Mouse (Mus musculus) liver, embryonic 11.5 days (tissue): Measurements from ENCODE around the gene Gid4. TPM values are rescaled to one million over a fixed set of nuclear protein-coding genes. Genes with fewer than 3 reads are reported as not detected.
"Not testable (repeated sequence)": the region's sequence is repeated elsewhere in the genome, so short reads cannot be mapped to it uniquely, and the experiment has no call there.

Experiments used
- ATAC-seq: fragments of 200-750 bp; cut with Nextera tagmentation; replicated peaks from 2 replicates; pipeline ENCODE4 v1.8.0; 2017; ENCODE audit warnings: moderate number of reproducible peaks, mild to moderate bottlenecking, moderate TSS enrichment, moderate library complexity; ENCODE audit not compliant: low FRiP score
- DNase-seq: peaks from one replicate; pipeline ENCODE4 v3.0.0-alpha.2; 2017; ENCODE audit warnings: low spot score
- H3K27ac ChIP-seq: fragments of 300-500 bp; sonication (generic); 2 replicates; pipeline ENCODE4 v1.5.1; 2014; ENCODE audit warnings: mild to moderate bottlenecking, low read depth, low read length, control low read depth
- H3K27me3 ChIP-seq: fragments of 300-500 bp; sonication (generic); replicated peaks from 2 replicates; pipeline ENCODE4 v1.6.1; 2014; ENCODE audit warnings: low read length, mixed read lengths; ENCODE audit not compliant: control insufficient read depth, insufficient read depth
- H3K36me3 ChIP-seq: fragments of 300-500 bp; sonication (generic); 2 replicates; pipeline ENCODE4 v1.6.1; 2014; ENCODE audit warnings: mild to moderate bottlenecking, low read length, moderate library complexity, mixed read lengths; ENCODE audit not compliant: control insufficient read depth, insufficient read depth
- H3K4me1 ChIP-seq: fragments of 300-500 bp; sonication (generic); replicated peaks from 2 replicates; pipeline ENCODE4 v1.6.1; 2014; ENCODE audit warnings: low read length, mixed read lengths; ENCODE audit not compliant: control insufficient read depth, insufficient read depth
- H3K4me2 ChIP-seq: fragments of 300-500 bp; sonication (generic); 2 replicates; pipeline ENCODE4 v1.6.1; 2014; ENCODE audit warnings: mild to moderate bottlenecking, control low read depth, moderate library complexity
- H3K4me3 ChIP-seq: fragments of 300-500 bp; sonication (generic); 2 replicates; pipeline ENCODE4 v1.5.1; 2014; ENCODE audit warnings: low read depth, low read length, control low read depth
- H3K9ac ChIP-seq: fragments of 300-500 bp; sonication (generic); 2 replicates; pipeline ENCODE4 v1.6.1; 2014; ENCODE audit warnings: low read depth, low read length, control low read depth
- H3K9me3 ChIP-seq: fragments of 300-500 bp; sonication (generic); 2 replicates; pipeline ENCODE4 v1.6.1; 2016; ENCODE audit warnings: low read length, inconsistent platforms, mixed read lengths; ENCODE audit not compliant: control insufficient read depth
- WGBS: fragments of 180-500 bp; shearing (Covaris S2); extraction: QIAGEN DNeasy Blood & Tissue Kit; methylation state at CpG from one replicate; pipeline ENCODE4 v1.1.7; 2014; 5-methylcytosine and 5-hydroxymethylcytosine counted together
- polyA plus RNA-seq: library from polyadenylated mRNA; unstranded; fragments of >200 nt; fragmentation: Nextera tagmentation; extraction: Ambion mirVana; gene quantifications from 2 replicates; pipeline ENCODE4 v1.2.1, GENCODE M21; 2014

The Gid4 gene
- polyA plus RNA-seq, 1 experiment from 2014 or later: 24.7 TPM

DNA sequence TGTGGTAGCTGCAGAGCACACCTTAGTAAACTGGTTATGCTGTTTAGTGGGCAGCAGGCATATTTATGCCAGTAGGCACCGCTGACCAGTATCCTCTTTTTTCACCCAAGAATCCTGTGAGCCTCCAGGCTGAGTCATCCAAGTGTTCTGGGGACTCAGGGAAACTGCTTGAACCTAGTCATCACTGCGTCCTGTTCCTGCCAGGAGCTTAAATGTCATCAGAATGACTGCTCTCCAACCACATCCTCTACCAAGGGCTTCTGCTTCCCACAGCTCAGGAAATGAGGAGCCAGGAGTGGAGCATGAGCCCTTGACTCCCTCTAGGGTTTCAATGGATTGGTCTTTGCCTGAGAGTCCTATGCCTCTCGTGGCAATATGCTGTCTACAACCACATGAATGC, 19.7 kb downstream of the Gid4 start:
- Histone ChIP-seq H3K27me3 (no peaks in the 10 kb centered on the region), H3K9me3 (no peaks in the 10 kb centered on the region), H3K4me3 (no peak overlapping the region), H3K4me1 (no peaks in the 10 kb centered on the region; the same call in 1 of the 2 replicates), H3K9ac (no peak overlapping the region), H3K27ac (no peak overlapping the region), H3K36me3 (peaks cover 20% of the 10 kb centered on the region), H3K4me2 (no peak overlapping the region)
- ATAC-seq (no peak), DNase-seq (no peak)
- 70% methylated on average over 3 of the region's 3 CpGs for WGBS

DNA sequence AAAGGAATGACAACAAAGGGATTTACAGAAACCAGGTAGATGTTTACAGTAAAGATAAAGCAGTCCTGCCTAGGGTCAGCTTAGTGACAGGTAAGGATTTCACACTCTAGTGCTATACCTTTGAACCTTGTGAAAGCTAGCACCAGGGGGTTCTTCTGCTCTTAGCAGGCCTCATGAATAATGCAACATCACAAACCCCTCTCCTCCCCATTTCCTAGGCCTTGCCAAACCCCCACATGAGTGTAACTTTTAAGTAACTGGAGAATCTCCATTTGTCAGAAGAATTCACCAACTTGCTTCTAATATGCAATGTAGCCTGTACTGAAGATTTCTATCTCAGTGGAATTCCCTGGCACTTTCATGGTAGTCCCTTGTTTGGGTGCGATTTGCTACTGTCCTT, 22.7 kb downstream of the Gid4 start:
- not testable (repeated sequence) for H3K9me3 ChIP-seq, H3K27ac ChIP-seq, H3K4me1 ChIP-seq, H3K9ac ChIP-seq, H3K4me2 ChIP-seq, H3K4me3 ChIP-seq, ATAC-seq, H3K27me3 ChIP-seq, DNase-seq
- H3K36me3 ChIP-seq: peaks cover 11% of the 10 kb centered on the region
- WGBS: 41% methylated on average over 1 of the region's 1 CpGs

DNA sequence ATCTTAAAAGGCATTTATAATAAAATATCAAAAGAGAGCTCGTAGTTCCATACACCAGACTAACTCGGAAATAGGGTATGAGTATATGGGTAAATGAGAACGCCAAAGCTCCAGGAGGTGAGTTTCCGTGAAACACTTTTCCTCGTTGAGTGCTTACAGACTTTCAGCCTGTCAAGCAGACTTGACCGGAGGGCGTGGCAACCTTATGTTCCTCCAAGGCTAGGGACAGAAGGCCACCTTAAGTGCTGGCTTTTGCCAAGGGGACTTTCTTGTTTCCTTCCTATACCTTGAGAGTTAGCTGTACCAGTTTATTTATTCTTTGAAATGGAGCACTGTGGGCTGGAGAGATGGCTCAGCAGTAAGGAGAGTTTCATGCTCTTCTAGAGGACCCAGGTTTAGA, 23.2 kb downstream of the Gid4 start:
- ATAC-seq (no peak), DNase-seq (no peak)
- H3K4me3 ChIP-seq: no peak overlapping the region
- no peaks in the 10 kb centered on the region for H3K9me3 ChIP-seq
- no peak overlapping the region for H3K27ac ChIP-seq
- H3K36me3 ChIP-seq: peaks cover 7% of the 10 kb centered on the region
- no peak overlapping the region for H3K9ac ChIP-seq
- no peaks in the 10 kb centered on the region for H3K27me3 ChIP-seq
- WGBS: 60% methylated on average over 7 of the region's 7 CpGs
- H3K4me1 ChIP-seq: no peaks in the 10 kb centered on the region
- no peak overlapping the region for H3K4me2 ChIP-seq

DNA sequence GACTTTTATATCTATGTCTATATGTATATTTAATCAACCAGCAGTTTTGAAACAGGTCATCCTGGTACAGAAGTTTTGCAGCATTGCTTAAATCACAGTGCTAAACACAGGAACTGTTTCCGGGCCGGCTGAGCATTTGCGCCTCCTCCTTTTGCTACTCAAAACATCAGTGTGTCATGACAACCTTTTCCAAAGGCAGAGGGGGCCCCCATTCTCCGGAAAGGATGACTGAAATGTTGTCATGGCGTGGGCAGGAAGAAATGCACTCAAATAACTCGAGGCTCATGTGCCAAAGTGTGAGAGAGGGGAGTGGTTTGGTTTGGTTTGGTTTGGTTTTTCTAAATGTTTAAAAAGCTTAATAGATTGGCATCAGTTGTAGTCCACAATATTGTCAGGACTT, 26.0 kb downstream of the Gid4 start:
- Histone ChIP-seq H3K27me3 (no peaks in the 10 kb centered on the region), H3K4me3 (no peak overlapping the region), H3K4me1 (no peaks in the 10 kb centered on the region), H3K36me3 (peaks cover 6% of the 10 kb centered on the region), H3K9me3 (no peaks in the 10 kb centered on the region), H3K27ac (no peak overlapping the region), H3K4me2 (no peak overlapping the region), H3K9ac (no peak overlapping the region)
- WGBS: 85% methylated on average over 6 of the region's 6 CpGs
- no peak for ATAC-seq
- DNase-seq: no peak

DNA sequence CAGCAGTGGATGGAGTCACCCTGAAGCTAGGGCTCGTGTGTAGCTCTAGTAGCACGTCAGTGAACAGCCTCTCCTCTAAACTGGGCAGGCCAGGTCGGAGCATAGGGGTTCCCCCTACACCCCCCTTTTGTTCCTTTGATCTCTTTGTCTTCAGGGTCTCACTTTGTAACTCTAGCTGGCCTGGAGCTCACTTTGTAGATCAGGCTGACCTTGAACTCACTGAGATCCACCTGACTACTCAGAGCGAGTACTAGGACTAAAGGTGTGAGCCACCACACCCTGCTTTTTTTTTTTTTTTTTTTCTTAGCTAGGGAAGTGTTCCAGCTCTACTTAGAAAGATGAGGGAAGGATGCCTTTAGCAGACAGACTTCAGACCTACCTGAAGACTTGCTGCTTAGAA, 27.1 kb downstream of the Gid4 start:
- H3K9me3 ChIP-seq: no peaks in the 10 kb centered on the region
- DNase-seq (no peak), ATAC-seq (no peak)
- 83% methylated on average over 4 of the region's 4 CpGs for WGBS
- H3K4me2 ChIP-seq: no peak overlapping the region
- H3K27me3 ChIP-seq: no peaks in the 10 kb centered on the region
- H3K36me3 ChIP-seq: peaks cover 5% of the 10 kb centered on the region; the same call in 1 of the 2 replicates
- H3K4me3 ChIP-seq: no peak overlapping the region
- H3K4me1 ChIP-seq: no peaks in the 10 kb centered on the region
- no peak overlapping the region for H3K9ac ChIP-seq
- no peak overlapping the region for H3K27ac ChIP-seq

DNA sequence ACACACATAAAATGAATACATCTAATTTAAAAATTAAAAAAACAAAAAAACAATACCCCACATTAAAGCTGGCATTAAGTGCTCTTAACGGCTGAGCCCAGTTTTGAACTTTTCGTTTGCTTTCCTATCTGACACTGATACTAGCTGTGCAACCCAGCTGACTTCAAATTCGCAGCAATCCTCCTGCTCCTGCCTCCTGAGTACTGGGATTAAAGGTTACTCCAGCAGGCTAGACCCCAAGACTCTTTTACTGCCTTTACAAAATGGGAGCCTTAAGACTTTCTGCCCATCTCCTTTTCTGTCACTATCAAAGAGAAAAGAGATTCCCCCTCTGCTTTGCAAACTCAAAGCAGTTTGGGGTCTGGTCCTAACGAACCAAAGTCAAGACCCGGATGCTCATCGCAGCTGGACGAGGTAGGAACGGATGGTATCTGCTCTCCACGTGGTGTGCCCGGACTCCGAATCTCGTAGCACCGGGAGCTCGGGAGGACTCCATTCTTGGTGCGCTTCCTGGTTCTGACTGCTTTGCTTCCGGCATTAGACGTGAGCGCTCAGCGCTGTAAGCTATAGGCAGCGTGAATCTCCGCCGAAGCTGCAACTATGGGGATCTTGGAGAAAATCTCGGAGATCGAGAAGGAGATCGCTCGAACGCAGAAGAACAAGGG, 37.3 kb downstream of the Gid4 start, which contains the start of gene Drg2:
Gene Drg2 (plus strand): TSS at position 512 of the 665 bp plus-strand sequence.
- Histone ChIP-seq H3K4me2 (peak within 1 kb of the TSS; percentile 68), H3K27ac (peak within 1 kb of the TSS; percentile 26; the same call in 1 of the 2 replicates), H3K4me1 (peaks cover 9% of the 10 kb centered on the region; the same call in 1 of the 2 replicates), H3K9ac (peak within 1 kb of the TSS; percentile 79), H3K36me3 (peaks cover 12% of the 10 kb centered on the region), H3K4me3 (peak within 1 kb of the TSS; percentile 71), H3K9me3 (no peaks in the 10 kb centered on the region), H3K27me3 (no peaks in the 10 kb centered on the region)
- DNase-seq: peak; percentile 89
- WGBS: 4% methylated on average over 27 of the region's 27 CpGs
- ATAC-seq: peak; percentile 94

DNA sequence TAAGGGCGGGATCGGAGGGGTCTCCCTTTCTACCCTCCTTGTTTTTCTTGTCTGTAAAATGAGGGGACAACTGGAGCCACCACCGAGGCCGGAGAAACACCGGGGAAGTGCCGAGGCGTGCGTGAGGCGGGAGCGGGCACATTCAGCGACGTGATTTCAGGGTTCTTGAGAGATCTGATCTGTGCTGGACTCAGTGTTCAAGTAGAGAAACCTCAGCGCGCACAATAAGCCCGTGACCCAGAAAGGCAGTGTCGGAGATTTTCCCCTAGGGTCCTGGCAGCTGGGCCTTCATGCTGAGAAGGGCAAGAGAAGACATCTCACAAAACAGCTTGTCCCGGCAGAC, 37.8 kb downstream of the Gid4 start:
- peak overlapping the region; percentile 68 for H3K4me2 ChIP-seq
- no peak for DNase-seq
- peak; percentile 26; the same call in 1 of the 2 replicates for ATAC-seq
- peak overlapping the region; percentile 79 for H3K9ac ChIP-seq
- peaks cover 9% of the 10 kb centered on the region; the same call in 1 of the 2 replicates for H3K4me1 ChIP-seq
- H3K4me3 ChIP-seq: peak overlapping the region; percentile 71
- peaks cover 15% of the 10 kb centered on the region for H3K36me3 ChIP-seq
- no peaks in the 10 kb centered on the region for H3K27me3 ChIP-seq
- H3K9me3 ChIP-seq: no peaks in the 10 kb centered on the region
- no peak overlapping the region for H3K27ac ChIP-seq
- WGBS: 1% methylated on average over 17 of the region's 17 CpGs

DNA sequence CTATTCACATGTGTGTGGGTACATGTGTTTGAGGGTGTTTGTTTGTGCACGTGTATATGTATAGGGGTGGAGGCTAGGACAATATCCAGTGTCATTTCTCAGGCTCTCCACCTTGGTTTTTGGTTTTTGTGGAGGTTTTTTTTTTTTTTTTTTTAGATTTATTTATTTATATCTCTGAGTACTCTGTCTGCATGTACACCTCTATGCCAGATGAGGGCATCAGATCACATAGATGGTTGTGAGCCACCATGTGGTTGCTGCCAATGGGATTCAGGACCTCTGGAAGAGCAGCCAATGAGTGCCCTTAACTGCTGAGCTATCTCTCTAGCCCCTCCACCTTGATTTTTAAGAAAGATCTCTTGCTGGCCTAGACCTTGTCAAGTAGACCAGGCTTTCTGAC, 41.0 kb downstream of the Gid4 start:
- H3K4me2 ChIP-seq: no peak overlapping the region
- no peaks in the 10 kb centered on the region for H3K9me3 ChIP-seq
- H3K27ac ChIP-seq: no peak overlapping the region
- H3K9ac ChIP-seq: no peak overlapping the region
- peaks cover 44% of the 10 kb centered on the region for H3K36me3 ChIP-seq
- DNase-seq (no peak), ATAC-seq (no peak)
- WGBS: 91% methylated on average over 1 of the region's 1 CpGs
- no peak overlapping the region for H3K4me3 ChIP-seq
- H3K27me3 ChIP-seq: no peaks in the 10 kb centered on the region
- peaks cover 9% of the 10 kb centered on the region; the same call in 1 of the 2 replicates for H3K4me1 ChIP-seq

DNA sequence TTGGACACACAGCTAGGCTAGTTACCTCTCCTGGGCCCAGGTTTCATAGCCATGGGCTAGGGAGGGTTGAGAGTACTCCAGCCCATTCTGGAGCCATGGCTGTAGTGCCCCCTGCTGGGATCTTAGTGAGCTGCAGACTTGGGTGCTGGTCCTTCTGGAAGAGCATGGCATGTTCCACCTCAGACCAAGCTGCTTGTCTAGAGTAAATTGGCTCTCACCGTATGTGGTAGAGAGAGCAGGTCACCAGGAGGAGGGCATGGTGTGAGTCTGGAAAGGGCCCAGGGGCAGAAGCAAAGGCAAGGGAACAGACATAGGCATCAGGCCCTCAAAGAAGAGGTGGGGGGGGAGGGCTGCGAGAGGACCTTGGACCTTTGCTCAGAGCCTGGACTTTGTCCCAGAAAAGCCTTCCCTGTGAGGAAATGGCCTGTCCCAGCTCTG, 49.0 kb downstream of the Gid4 start:
- Histone ChIP-seq H3K4me1 (no peaks in the 10 kb centered on the region), H3K9ac (no peak overlapping the region), H3K4me3 (no peak overlapping the region), H3K27me3 (no peaks in the 10 kb centered on the region), H3K4me2 (no peak overlapping the region), H3K36me3 (peaks cover 55% of the 10 kb centered on the region), H3K9me3 (no peaks in the 10 kb centered on the region), H3K27ac (no peak overlapping the region)
- DNase-seq (no peak), ATAC-seq (no peak)
- 84% methylated on average over 2 of the region's 2 CpGs for WGBS
